Mouse (Mus musculus): ENCODE results near the gene Cped1. TPM values are rescaled to one million over a fixed set of nuclear protein-coding genes. Genes with fewer than 3 reads are reported as not detected.

The Cped1 gene
- total and polyA plus RNA-seq, 3 experiments: 6.9 to 23.3 (median 23.0) TPM

GRCm38 (mm10) chr6:21955468-21955867 is 30.2 kb upstream of the Cped1 start:
- Histone ChIP-seq H3K9ac (ENCODE audit: low read depth, low read length) (no peak overlapping the region), H3K27me3 (ENCODE audit: control insufficient read depth, insufficient read depth, low read length) (no peaks in the 10 kb centered on the region), H3K4me3 (no peak overlapping the region), H3K79me2 (replicated peaks; ENCODE audit: control insufficient read depth, insufficient read depth, low read length) (peaks cover 4% of the 10 kb centered on the region), H3K4me1 (ENCODE audit: control insufficient read depth, insufficient read depth, low read length) (peaks cover 3% of the 10 kb centered on the region), H3K27ac (no peak overlapping the region), H3K36me3 (ENCODE audit: control insufficient read depth, insufficient read depth, low read length) (peaks cover 28% of the 10 kb centered on the region)
- 63% methylated on average over 4 of the region's 4 CpGs for WGBS
- intact Hi-C loops (cut with DNase I): no loop called here
- no peak for DNase-seq
- no peak for TF ChIP-seq POLR2A (IDR thresholded peaks at IDR 0.05; ENCODE audit: insufficient read depth, low read depth, low read length)
- no peak for TF ChIP-seq EP300 (IDR thresholded peaks at IDR 0.05; ENCODE audit: insufficient read depth, low read depth, low read length)
- no peak for TF ChIP-seq CTCF (IDR thresholded peaks at IDR 0.05)

DNA sequence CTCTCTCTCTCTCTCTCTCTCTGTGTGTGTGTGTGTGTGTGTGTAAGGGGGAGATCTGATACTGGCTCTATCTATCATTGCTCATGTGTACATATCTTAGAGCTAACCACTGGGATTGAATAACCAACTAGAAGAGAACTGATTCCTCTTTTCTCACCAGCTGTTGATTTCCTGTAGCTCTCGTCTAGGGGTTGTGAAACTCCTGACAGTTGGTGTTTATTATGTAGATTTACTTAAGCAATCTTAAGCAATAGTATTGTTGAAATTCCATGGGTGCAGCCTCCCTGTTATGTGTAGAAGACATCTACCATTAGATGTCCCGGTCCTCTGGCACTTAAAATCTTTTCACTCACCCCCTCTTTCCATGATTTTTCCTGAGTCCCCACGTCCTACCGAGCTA is 26.8 kb upstream of the Cped1 start:
- no peak overlapping the region for H3K4me3 ChIP-seq
- H3K4me1 ChIP-seq (ENCODE audit: control insufficient read depth, insufficient read depth, low read length): peaks cover 1% of the 10 kb centered on the region
- H3K79me2 ChIP-seq (replicated peaks; ENCODE audit: control insufficient read depth, insufficient read depth, low read length): peaks cover 2% of the 10 kb centered on the region
- TF ChIP-seq EP300 (IDR thresholded peaks at IDR 0.05; ENCODE audit: insufficient read depth, low read depth, low read length): no peak
- no peak for TF ChIP-seq POLR2A (IDR thresholded peaks at IDR 0.05; ENCODE audit: insufficient read depth, low read depth, low read length)
- TF ChIP-seq CTCF (IDR thresholded peaks at IDR 0.05): no peak
- intact Hi-C loops (cut with DNase I): no loop called here
- 87% methylated on average over 4 of the region's 4 CpGs for WGBS
- H3K27ac ChIP-seq: no peak overlapping the region
- peaks cover 13% of the 10 kb centered on the region for H3K36me3 ChIP-seq (ENCODE audit: control insufficient read depth, insufficient read depth, low read length)
- no peak overlapping the region for H3K9ac ChIP-seq (ENCODE audit: low read depth, low read length)
- no peaks in the 10 kb centered on the region for H3K27me3 ChIP-seq (ENCODE audit: control insufficient read depth, insufficient read depth, low read length)
- no peak for DNase-seq

- no peak for DNase-seq
- H3K27me3 ChIP-seq (ENCODE audit: control insufficient read depth, insufficient read depth, low read length): no peaks in the 10 kb centered on the region
- H3K4me3 ChIP-seq: no peak overlapping the region
- 97% methylated on average over 5 of the region's 5 CpGs for WGBS
- H3K27ac ChIP-seq: no peak overlapping the region
- peaks cover 7% of the 10 kb centered on the region for H3K36me3 ChIP-seq (ENCODE audit: control insufficient read depth, insufficient read depth, low read length)
- peaks cover under 1% of the 10 kb centered on the region for H3K79me2 ChIP-seq (replicated peaks; ENCODE audit: control insufficient read depth, insufficient read depth, low read length)
- TF ChIP-seq CTCF (IDR thresholded peaks at IDR 0.05) (no peak), POLR2A (IDR thresholded peaks at IDR 0.05; ENCODE audit: insufficient read depth, low read depth, low read length) (no peak), EP300 (IDR thresholded peaks at IDR 0.05; ENCODE audit: insufficient read depth, low read depth, low read length) (no peak)
- no peak overlapping the region for H3K9ac ChIP-seq (ENCODE audit: low read depth, low read length)
- peaks cover under 1% of the 10 kb centered on the region for H3K4me1 ChIP-seq (ENCODE audit: control insufficient read depth, insufficient read depth, low read length)
- intact Hi-C loops (cut with DNase I): no loop called here
These were observed 25.8 kb upstream of the Cped1 start for GRCm38 (mm10) chr6:21959909-21960308.

DNA sequence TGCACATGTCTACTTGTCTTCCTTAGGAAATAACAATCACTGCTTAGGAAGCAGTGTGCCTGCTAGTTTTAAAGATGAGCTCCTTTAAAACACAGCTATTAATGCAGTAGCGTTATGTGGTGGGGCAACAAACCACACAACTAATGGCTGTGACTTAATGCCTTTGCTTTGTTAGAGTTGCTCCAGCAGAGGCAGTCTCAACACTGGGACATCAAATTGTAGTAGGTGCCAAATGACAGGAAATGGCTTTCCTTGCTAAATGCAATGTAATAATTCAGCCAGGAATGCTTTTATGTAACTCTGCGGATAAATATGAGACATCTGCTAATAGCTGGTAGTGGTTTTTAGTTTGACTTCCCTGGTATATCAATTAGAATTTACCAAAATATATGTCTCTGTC is 8.2 kb upstream of the Cped1 start:
- no peaks in the 10 kb centered on the region for H3K79me2 ChIP-seq (replicated peaks; ENCODE audit: control insufficient read depth, insufficient read depth, low read length)
- H3K27ac ChIP-seq: no peak overlapping the region
- no peak for DNase-seq
- intact Hi-C loops (cut with DNase I): no loop called here
- H3K4me1 ChIP-seq (ENCODE audit: control insufficient read depth, insufficient read depth, low read length): no peaks in the 10 kb centered on the region
- H3K4me3 ChIP-seq: no peak overlapping the region
- TF ChIP-seq CTCF (IDR thresholded peaks at IDR 0.05) (peak; percentile 34), POLR2A (IDR thresholded peaks at IDR 0.05; ENCODE audit: insufficient read depth, low read depth, low read length) (no peak)
- H3K27me3 ChIP-seq (ENCODE audit: control insufficient read depth, insufficient read depth, low read length): no peaks in the 10 kb centered on the region
- no peak overlapping the region for H3K9ac ChIP-seq (ENCODE audit: low read depth, low read length)
- WGBS: 55% methylated on average over 2 of the region's 2 CpGs
- H3K36me3 ChIP-seq (ENCODE audit: control insufficient read depth, insufficient read depth, low read length): no peaks in the 10 kb centered on the region

GRCm38 (mm10) chr6:21981114-21981513 is 4.6 kb upstream of the Cped1 start:
- Histone ChIP-seq H3K27ac (no peak overlapping the region), H3K9ac (ENCODE audit: low read depth, low read length) (no peak overlapping the region), H3K4me3 (no peak overlapping the region), H3K79me2 (replicated peaks; ENCODE audit: control insufficient read depth, insufficient read depth, low read length) (no peaks in the 10 kb centered on the region), H3K27me3 (ENCODE audit: control insufficient read depth, insufficient read depth, low read length) (no peaks in the 10 kb centered on the region), H3K4me1 (ENCODE audit: control insufficient read depth, insufficient read depth, low read length) (no peaks in the 10 kb centered on the region; the same call in 1 of the 2 replicates), H3K36me3 (ENCODE audit: control insufficient read depth, insufficient read depth, low read length) (no peaks in the 10 kb centered on the region)
- no peak for DNase-seq
- TF ChIP-seq CTCF (IDR thresholded peaks at IDR 0.05) (no peak), POLR2A (IDR thresholded peaks at IDR 0.05; ENCODE audit: insufficient read depth, low read depth, low read length) (no peak)
- intact Hi-C loops (cut with DNase I): no loop called here
- 41% methylated on average over 1 of the region's 1 CpGs for WGBS

GRCm38 (mm10) chr6:21984990-21985731 is 555 bp upstream of the Cped1 start:
- DNase-seq: peak; percentile 46 to 53
- Histone ChIP-seq H3K79me2 (replicated peaks; ENCODE audit: control insufficient read depth, insufficient read depth, low read length) (peaks cover 3% of the 10 kb centered on the region; the same call in 1 of the 2 replicates), H3K27me3 (ENCODE audit: control insufficient read depth, insufficient read depth, low read length) (no peaks in the 10 kb centered on the region), H3K4me3 (peak overlapping the region; percentile 80), H3K27ac (peak overlapping the region; percentile 92), H3K36me3 (ENCODE audit: control insufficient read depth, insufficient read depth, low read length) (peaks cover 20% of the 10 kb centered on the region), H3K4me1 (ENCODE audit: control insufficient read depth, insufficient read depth, low read length) (peaks cover 6% of the 10 kb centered on the region), H3K9ac (ENCODE audit: low read depth, low read length) (peak overlapping the region; percentile 97)
- intact Hi-C loops (cut with DNase I): loop anchor here (1.0 to 5.0 kb wide), 3 partner anchors 34 to 188 kb away; no protein-coding TSS in a partner anchor
- WGBS: 2% methylated on average over 16 of the region's 16 CpGs
- TF ChIP-seq EP300 (IDR thresholded peaks at IDR 0.05; ENCODE audit: insufficient read depth, low read depth, low read length) (0 out of 2 replicates have a peak, but pooled peaks have one; percentile 3), POLR2A (IDR thresholded peaks at IDR 0.05; ENCODE audit: insufficient read depth, low read depth, low read length) (no peak), CTCF (IDR thresholded peaks at IDR 0.05) (peak; percentile 81)

All from heart, adult 2 months (tissue).